ENCODE assay signal across 8 mouse cellular contexts in genomic region chr7:110688884-110689681, GRCm38 (mm10).
DNase-seq lines count a peak whose midpoint lies in the region; ATAC-seq and TF ChIP-seq lines count a peak whose summit lies in the region.

No protein-coding gene starts in this region.

- peak; percentile 37 for DNase-seq in midbrain, postnatal 0 days (ENCODE audit: low spot score)
- peak; percentile 88 for DNase-seq in heart, postnatal 4 days
- DNase-seq in liver, adult 2 months (ENCODE audit: extremely low read depth, low read depth, low spot score): peak; percentile 25
- DNase-seq in urinary bladder, postnatal 10 days (ENCODE audit: low spot score): peak; percentile 57
- no peak for DNase-seq in cerebellum, adult 8-10 months

- H3K4me2 ChIP-seq in midbrain, postnatal 0 days (ENCODE audit: low read depth, low read length, poor library complexity, severe bottlenecking): no peak overlapping the region
- H3K4me2 ChIP-seq in midbrain, embryonic 13.5 days (replicated peaks): no peak overlapping the region
- peak overlapping the region; percentile 26 for H3K4me2 ChIP-seq in embryonic facial prominence, embryonic 13.5 days

- TF ChIP-seq CTCF in midbrain, postnatal 0 days (IDR thresholded peaks at IDR 0.05): peak; percentile 11; the same call in 1 of the 2 replicates
- peak; percentile 44 for TF ChIP-seq CTCF in liver, adult 2 months (IDR thresholded peaks at IDR 0.05; ENCODE audit: low read depth, low read length)

- H3K4me1 ChIP-seq in midbrain, postnatal 0 days (ENCODE audit: insufficient read depth, low read length): no peaks in the 10 kb centered on the region
- 0 out of 2 replicates have a peak, but pooled peaks cover 4% of the 10 kb centered on the region for H3K4me1 ChIP-seq in midbrain, embryonic 13.5 days (replicated peaks)
- H3K4me1 ChIP-seq in embryonic facial prominence, embryonic 13.5 days: peaks cover 10% of the 10 kb centered on the region
- H3K4me1 ChIP-seq in liver, adult 2 months (ENCODE audit: control insufficient read depth, insufficient read depth, low read length): peaks cover 2% of the 10 kb centered on the region

- H3K4me3 ChIP-seq in midbrain, postnatal 0 days (ENCODE audit: low read depth, low read length): no peak overlapping the region
- no peak overlapping the region for H3K4me3 ChIP-seq in midbrain, embryonic 13.5 days (replicated peaks)
- no peak overlapping the region for H3K4me3 ChIP-seq in embryonic facial prominence, embryonic 13.5 days
- H3K4me3 ChIP-seq in liver, adult 2 months (ENCODE audit: insufficient read depth, low read depth, low read length): no peak overlapping the region

- no peaks in the 10 kb centered on the region for H3K9me3 ChIP-seq in midbrain, postnatal 0 days (ENCODE audit: low read length)
- H3K9me3 ChIP-seq in midbrain, embryonic 13.5 days: no peaks in the 10 kb centered on the region
- no peaks in the 10 kb centered on the region for H3K9me3 ChIP-seq in embryonic facial prominence, embryonic 13.5 days

- H3K27me3 ChIP-seq in midbrain, postnatal 0 days (ENCODE audit: insufficient read depth, low read length): no peaks in the 10 kb centered on the region
- no peaks in the 10 kb centered on the region for H3K27me3 ChIP-seq in midbrain, embryonic 13.5 days
- H3K27me3 ChIP-seq in embryonic facial prominence, embryonic 13.5 days: no peaks in the 10 kb centered on the region
- H3K27me3 ChIP-seq in liver, adult 2 months (ENCODE audit: control insufficient read depth, insufficient read depth, low read length): no peaks in the 10 kb centered on the region

- 51% methylated on average over 14 of the region's 14 CpGs for WGBS in midbrain, postnatal 0 days
- WGBS in midbrain, embryonic 13.5 days: 58% methylated on average over 14 of the region's 14 CpGs
- WGBS in embryonic facial prominence, embryonic 13.5 days: 29% methylated on average over 14 of the region's 14 CpGs
- WGBS in liver, adult 2 months: 48% methylated on average over 14 of the region's 14 CpGs

- H3K9ac ChIP-seq in midbrain, postnatal 0 days (replicated peaks; ENCODE audit: low read length, poor library complexity, severe bottlenecking): no peak overlapping the region
- H3K9ac ChIP-seq in midbrain, embryonic 13.5 days (replicated peaks): no peak overlapping the region
- no peak overlapping the region for H3K9ac ChIP-seq in embryonic facial prominence, embryonic 13.5 days
- no peak overlapping the region for H3K9ac ChIP-seq in liver, adult 2 months (ENCODE audit: low read depth, low read length)

- no peak for TF ChIP-seq POLR2A in liver, adult 2 months (IDR thresholded peaks at IDR 0.05; ENCODE audit: extremely low read depth, insufficient read depth, low read length)

- no peak overlapping the region for H3K27ac ChIP-seq in midbrain, postnatal 0 days (ENCODE audit: low read depth, low read length)
- H3K27ac ChIP-seq in midbrain, embryonic 13.5 days: no peak overlapping the region
- 0 out of 2 replicates have a peak overlapping the region, but pooled peaks have one; percentile 22 for H3K27ac ChIP-seq in embryonic facial prominence, embryonic 13.5 days
- H3K27ac ChIP-seq in liver, adult 2 months (replicated peaks; ENCODE audit: insufficient read depth, low read depth, low read length): peak overlapping the region; percentile 61

- H3K36me3 ChIP-seq in midbrain, postnatal 0 days (ENCODE audit: insufficient read depth, low read length): no peaks in the 10 kb centered on the region
- no peaks in the 10 kb centered on the region for H3K36me3 ChIP-seq in midbrain, embryonic 13.5 days
- no peaks in the 10 kb centered on the region for H3K36me3 ChIP-seq in embryonic facial prominence, embryonic 13.5 days
- H3K36me3 ChIP-seq in liver, adult 2 months (ENCODE audit: control insufficient read depth, insufficient read depth, low read length): no peaks in the 10 kb centered on the region

- H3K79me2 ChIP-seq in liver, adult 2 months (ENCODE audit: control insufficient read depth, insufficient read depth, low read length): no peaks in the 10 kb centered on the region

- ATAC-seq in midbrain, postnatal 0 days (ENCODE audit: low FRiP score): no peak
- no peak for ATAC-seq in midbrain, embryonic 13.5 days
- no peak for ATAC-seq in embryonic facial prominence, embryonic 13.5 days (ENCODE audit: insufficient number of reproducible peaks, insufficient read depth, low FRiP score, low TSS enrichment, low read depth)
- peak; percentile 58; the same call in 1 of the 2 replicates for ATAC-seq in neutrophil, adult 5-6 weeks (ENCODE audit: extremely low read depth, insufficient number of reproducible peaks, low FRiP score, poor library complexity, severe bottlenecking)

Comparison
In these comparisons a context has a peak if more than half of its experiments do, and no peak if none do; other contexts are left out.
1. H3K27ac ChIP-seq: peak in embryonic facial prominence, embryonic 13.5 days (single experiment) and liver, adult 2 months (single experiment); none in midbrain, postnatal 0 days (single experiment) and midbrain, embryonic 13.5 days (single experiment).